Mouse (Mus musculus) kidney, adult 2 months (tissue): ENCODE measurements around the gene Serpinb3c.
"Not testable (repeated sequence)": the region's sequence is repeated elsewhere in the genome, so short reads cannot be mapped to it uniquely, and the experiment has no call there.

ENCODE experiments used
- CTCF ChIP-seq: fragments of 200-500 bp; conservative IDR thresholded peaks from 2 replicates; pipeline ENCODE4 v1.5.1; 2011; ENCODE audit warnings: low read depth, mild to moderate bottlenecking, control low read depth, low read length, moderate library complexity, mixed read lengths; ENCODE audit not compliant: insufficient read depth, insufficient read length
- POLR2A ChIP-seq: fragments of 200-500 bp; IDR thresholded peaks from one replicate; pipeline ENCODE4 v1.6.1; 2011; ENCODE audit warnings: low read depth, low read length, control low read depth

DNA sequence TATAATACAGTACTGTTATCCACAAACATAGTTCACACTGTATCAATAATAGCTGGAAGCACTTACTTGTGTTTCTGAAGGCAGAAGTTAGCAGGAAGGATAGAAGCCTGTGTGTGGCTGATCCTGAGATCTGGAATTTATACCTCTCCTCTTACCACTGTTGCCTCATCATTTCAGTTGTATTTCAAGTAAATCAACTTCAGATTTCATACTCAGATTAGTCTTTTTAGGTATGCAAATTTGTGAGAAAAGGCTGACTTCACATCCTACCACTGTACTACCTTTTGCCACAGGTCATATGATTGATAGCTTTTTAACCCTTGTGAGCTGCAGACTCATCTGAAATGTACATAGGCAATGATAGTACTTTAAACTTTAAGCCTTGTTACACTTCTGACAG is at the start of gene Serpinb3c, which contains the start of gene Serpinb3b:
- TF ChIP-seq CTCF, POLR2A: not testable (repeated sequence)
